Mouse (Mus musculus): ENCODE data around the gene Fpr3. TPM values are rescaled to one million over a fixed set of nuclear protein-coding genes. Genes with fewer than 3 reads are reported as not detected.

The Fpr3 gene
- polyA plus RNA-seq, 1 experiment from 2014 or later, result not detected

DNA sequence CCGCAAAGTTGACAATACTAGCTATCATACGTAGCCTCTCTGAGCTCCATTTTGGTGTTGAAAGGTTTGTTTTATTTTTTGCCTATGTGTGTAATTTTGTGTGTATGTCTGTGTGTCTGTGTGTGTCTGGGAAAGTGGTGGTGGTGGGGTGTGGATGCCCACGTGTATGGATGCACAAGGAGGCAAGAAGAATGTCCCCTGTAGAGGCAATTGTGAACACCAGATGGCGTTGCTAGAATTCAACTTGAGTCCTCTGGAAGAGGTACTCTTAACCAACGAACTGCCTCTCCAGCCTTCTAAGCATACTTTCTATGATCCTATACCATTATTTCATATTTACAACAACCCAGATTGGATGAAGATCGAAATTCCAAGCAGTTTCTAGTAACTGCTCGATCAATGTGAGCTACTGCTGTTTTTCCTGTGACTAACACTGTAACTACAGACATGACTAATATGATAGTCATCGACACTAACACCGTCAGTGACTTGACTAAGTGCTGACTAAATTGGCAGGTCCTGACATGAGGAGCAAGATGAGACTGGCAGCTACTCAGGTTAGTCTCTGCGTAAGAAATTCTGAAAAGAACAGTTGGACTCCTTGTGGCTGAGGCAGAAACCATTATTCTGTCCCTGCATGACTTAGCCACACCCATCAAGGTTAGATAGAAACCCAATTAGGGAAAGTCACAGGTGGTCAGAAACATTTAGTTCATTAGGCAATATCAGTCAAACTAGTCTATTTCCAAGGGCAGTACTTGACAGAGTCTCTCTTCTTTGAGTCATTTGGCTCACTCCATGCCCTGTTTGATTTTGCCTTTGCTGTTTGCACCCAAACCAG, 42.2 kb upstream of the Fpr3 start:
- no peaks in the 10 kb centered on the region for H3K4me1 ChIP-seq (replicated peaks; ENCODE audit: control insufficient read depth, insufficient read depth, low read length)
- TF ChIP-seq CTCF (IDR thresholded peaks at IDR 0.05; ENCODE audit: low read depth), result peak; percentile 37; the same call in 1 of the 2 replicates
- peaks cover under 1% of the 10 kb centered on the region for H3K36me3 ChIP-seq (ENCODE audit: control insufficient read depth, insufficient read depth)
- H3K9me3 ChIP-seq (ENCODE audit: control insufficient read depth), result no peaks in the 10 kb centered on the region
- no peak for ATAC-seq
- H3K27ac ChIP-seq (ENCODE audit: low read depth, low read length), result no peak overlapping the region
- H3K9ac ChIP-seq (ENCODE audit: low read depth, low read length), result no peak overlapping the region
- no peak overlapping the region for H3K4me2 ChIP-seq (replicated peaks; ENCODE audit: low read depth)
- H3K27me3 ChIP-seq (replicated peaks; ENCODE audit: control insufficient read depth, insufficient read depth, low read length), result no peaks in the 10 kb centered on the region
- WGBS, result 78% methylated on average over 10 of the region's 10 CpGs
- H3K4me3 ChIP-seq (ENCODE audit: low read depth, low read length), result no peak overlapping the region

DNA sequence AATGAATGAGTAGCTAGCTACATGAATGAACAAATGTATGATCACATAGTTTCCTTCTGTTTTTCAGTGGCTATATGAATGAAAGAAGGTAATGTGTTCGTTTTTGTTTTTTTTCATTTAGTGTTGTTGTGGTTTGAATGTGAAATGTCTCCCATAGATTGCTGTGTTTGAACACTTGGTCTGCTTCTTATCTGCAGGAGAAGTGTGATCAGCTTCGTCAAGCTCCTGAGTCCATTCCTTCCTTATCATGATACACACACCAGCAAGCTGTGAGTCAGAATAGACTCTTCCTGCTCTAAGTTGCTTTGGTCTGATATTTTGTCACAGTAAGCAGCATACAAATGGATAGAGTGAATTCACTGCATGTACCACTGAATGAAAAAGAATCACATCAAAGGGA, 38.7 kb upstream of the Fpr3 start:
- Histone ChIP-seq H3K9me3 (ENCODE audit: control insufficient read depth) (no peaks in the 10 kb centered on the region), H3K4me1 (replicated peaks; ENCODE audit: control insufficient read depth, insufficient read depth, low read length) (no peaks in the 10 kb centered on the region), H3K4me3 (ENCODE audit: low read depth, low read length) (no peak overlapping the region), H3K27ac (ENCODE audit: low read depth, low read length) (no peak overlapping the region), H3K4me2 (replicated peaks; ENCODE audit: low read depth) (no peak overlapping the region), H3K9ac (ENCODE audit: low read depth, low read length) (no peak overlapping the region), H3K36me3 (ENCODE audit: control insufficient read depth, insufficient read depth) (no peaks in the 10 kb centered on the region), H3K27me3 (replicated peaks; ENCODE audit: control insufficient read depth, insufficient read depth, low read length) (no peaks in the 10 kb centered on the region)
- ATAC-seq, result no peak
- 63% methylated on average over 2 of the region's 2 CpGs for WGBS
- no peak for TF ChIP-seq CTCF (IDR thresholded peaks at IDR 0.05; ENCODE audit: low read depth)

DNA sequence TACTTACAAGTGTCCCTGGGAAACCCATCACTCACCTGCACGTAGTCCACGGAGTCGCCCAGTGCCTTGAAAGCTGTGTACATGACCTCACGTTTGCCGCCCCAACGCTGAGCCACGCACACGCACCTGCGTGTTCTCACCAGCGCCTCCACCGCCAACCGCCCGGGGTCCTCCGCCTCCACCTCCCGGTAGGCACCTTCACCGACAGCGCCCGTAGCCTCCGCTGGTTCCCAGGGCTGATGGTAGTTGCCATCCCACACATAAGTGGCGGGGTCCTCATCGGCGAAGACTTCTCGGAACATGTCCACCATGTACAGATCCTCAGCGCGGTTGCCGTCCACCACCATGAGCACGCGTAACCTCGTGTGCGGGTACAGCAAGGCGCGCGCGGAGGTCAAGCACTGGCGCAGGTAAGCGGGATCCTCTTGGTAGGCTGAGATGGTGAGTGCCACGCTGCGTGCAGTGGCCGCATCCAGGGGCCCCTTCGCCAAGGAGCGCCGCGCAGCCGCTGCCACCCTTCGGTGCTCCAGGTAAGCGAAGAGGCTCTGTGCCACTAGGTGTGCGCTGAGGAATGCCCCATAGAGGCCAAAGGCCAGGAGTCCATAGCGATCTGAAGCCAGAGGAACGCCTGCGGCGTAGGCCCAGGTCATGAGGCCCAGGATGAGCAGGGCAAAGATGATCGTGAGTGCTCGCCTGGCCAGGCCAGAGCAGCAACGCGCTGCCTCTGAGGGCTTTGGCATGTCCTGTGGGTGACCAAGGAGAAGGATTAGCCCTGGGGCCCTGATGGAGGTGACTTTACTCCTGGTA, 37.5 kb upstream of the Fpr3 start:
- 0 out of 2 replicates have a peak, but pooled peaks have one; percentile 36 for ATAC-seq
- no peaks in the 10 kb centered on the region for H3K27me3 ChIP-seq (replicated peaks; ENCODE audit: control insufficient read depth, insufficient read depth, low read length)
- no peaks in the 10 kb centered on the region for H3K4me1 ChIP-seq (replicated peaks; ENCODE audit: control insufficient read depth, insufficient read depth, low read length)
- H3K27ac ChIP-seq (ENCODE audit: low read depth, low read length), result no peak overlapping the region
- no peak for TF ChIP-seq CTCF (IDR thresholded peaks at IDR 0.05; ENCODE audit: low read depth)
- no peaks in the 10 kb centered on the region for H3K9me3 ChIP-seq (ENCODE audit: control insufficient read depth)
- no peak overlapping the region for H3K9ac ChIP-seq (ENCODE audit: low read depth, low read length)
- no peak overlapping the region for H3K4me3 ChIP-seq (ENCODE audit: low read depth, low read length)
- H3K4me2 ChIP-seq (replicated peaks; ENCODE audit: low read depth), result peak overlapping the region; percentile 24; the same call in 1 of the 2 replicates
- no peaks in the 10 kb centered on the region for H3K36me3 ChIP-seq (ENCODE audit: control insufficient read depth, insufficient read depth)
- WGBS, result 26% methylated on average over 55 of the region's 55 CpGs

DNA sequence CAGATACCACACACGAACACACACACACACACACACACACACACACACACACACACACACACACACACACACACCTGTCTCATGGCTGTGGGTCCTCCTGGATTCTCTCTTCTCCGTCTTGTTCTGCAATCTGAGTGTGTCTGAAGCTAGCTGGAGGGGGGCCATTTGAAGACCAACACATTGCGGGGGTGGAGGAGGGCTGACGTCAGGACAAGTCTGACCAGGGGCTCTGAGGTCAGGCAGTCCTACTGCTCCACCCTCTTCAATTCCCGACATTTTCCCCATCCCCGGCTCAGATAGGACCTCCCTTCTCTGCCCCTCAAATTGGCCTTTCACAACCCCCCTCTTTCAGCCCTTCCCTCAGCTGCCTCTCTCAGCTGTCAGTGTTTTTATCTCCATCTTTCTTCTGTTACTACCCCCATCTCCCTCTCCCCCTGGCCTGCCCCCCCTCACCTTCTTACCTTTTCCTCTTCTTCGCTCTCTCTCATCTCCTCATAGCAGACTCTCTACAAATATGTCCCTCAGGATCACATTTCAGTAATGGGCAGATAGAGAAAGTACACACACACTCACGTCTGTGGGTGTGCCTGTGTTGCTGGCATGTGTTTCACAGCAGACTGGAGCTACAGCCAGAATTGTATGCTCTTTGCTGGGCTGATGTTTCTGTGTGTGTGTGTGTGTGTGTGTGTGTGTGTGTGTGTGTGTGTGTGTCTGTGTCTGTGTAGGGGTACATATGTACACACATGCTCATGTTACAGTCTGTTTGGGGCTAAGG, 32.4 kb upstream of the Fpr3 start, which contains the start of gene Has1:
Gene Has1, minus strand, starts transcription at position 142 of the 775 bp plus-strand sequence.
- WGBS, result 45% methylated on average over 8 of the region's 8 CpGs
- Histone ChIP-seq H3K9ac (ENCODE audit: low read depth, low read length) (no peak within 1 kb of the TSS), H3K36me3 (ENCODE audit: control insufficient read depth, insufficient read depth) (no peaks in the 10 kb centered on the region), H3K27ac (ENCODE audit: low read depth, low read length) (no peak within 1 kb of the TSS), H3K27me3 (replicated peaks; ENCODE audit: control insufficient read depth, insufficient read depth, low read length) (no peaks in the 10 kb centered on the region), H3K4me1 (replicated peaks; ENCODE audit: control insufficient read depth, insufficient read depth, low read length) (no peaks in the 10 kb centered on the region), H3K4me3 (ENCODE audit: low read depth, low read length) (no peak within 1 kb of the TSS), H3K9me3 (ENCODE audit: control insufficient read depth) (no peaks in the 10 kb centered on the region), H3K4me2 (replicated peaks; ENCODE audit: low read depth) (no peak within 1 kb of the TSS)
- TF ChIP-seq CTCF (IDR thresholded peaks at IDR 0.05; ENCODE audit: low read depth), result no peak
- no peak for ATAC-seq

DNA sequence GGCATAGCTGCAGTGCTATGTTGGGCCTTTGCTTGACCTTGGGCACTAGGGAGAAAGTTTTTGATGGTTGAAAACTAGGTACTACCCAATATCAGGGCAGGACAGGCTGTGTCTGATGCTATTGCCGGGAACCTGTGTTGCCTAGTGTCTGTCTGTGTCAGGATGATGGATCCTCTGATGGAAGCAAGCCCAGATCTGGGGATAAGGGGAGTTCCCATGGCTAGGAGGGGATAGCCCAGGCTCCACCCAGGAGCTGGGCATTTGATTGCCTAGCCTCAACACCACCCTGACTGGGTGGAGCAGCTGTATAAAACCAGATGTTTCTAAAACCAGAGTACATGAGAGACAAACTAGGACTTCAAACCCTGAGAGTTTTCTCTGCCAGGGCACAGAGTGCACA, 31.0 kb upstream of the Fpr3 start:
- Histone ChIP-seq H3K36me3 (ENCODE audit: control insufficient read depth, insufficient read depth) (no peaks in the 10 kb centered on the region), H3K27me3 (replicated peaks; ENCODE audit: control insufficient read depth, insufficient read depth, low read length) (no peaks in the 10 kb centered on the region), H3K27ac (ENCODE audit: low read depth, low read length) (no peak overlapping the region), H3K4me2 (replicated peaks; ENCODE audit: low read depth) (no peak overlapping the region), H3K9me3 (ENCODE audit: control insufficient read depth) (no peaks in the 10 kb centered on the region), H3K4me1 (replicated peaks; ENCODE audit: control insufficient read depth, insufficient read depth, low read length) (no peaks in the 10 kb centered on the region), H3K4me3 (ENCODE audit: low read depth, low read length) (no peak overlapping the region), H3K9ac (ENCODE audit: low read depth, low read length) (no peak overlapping the region)
- WGBS, result 82% methylated on average over 1 of the region's 1 CpGs
- no peak for TF ChIP-seq CTCF (IDR thresholded peaks at IDR 0.05; ENCODE audit: low read depth)
- no peak for ATAC-seq

DNA sequence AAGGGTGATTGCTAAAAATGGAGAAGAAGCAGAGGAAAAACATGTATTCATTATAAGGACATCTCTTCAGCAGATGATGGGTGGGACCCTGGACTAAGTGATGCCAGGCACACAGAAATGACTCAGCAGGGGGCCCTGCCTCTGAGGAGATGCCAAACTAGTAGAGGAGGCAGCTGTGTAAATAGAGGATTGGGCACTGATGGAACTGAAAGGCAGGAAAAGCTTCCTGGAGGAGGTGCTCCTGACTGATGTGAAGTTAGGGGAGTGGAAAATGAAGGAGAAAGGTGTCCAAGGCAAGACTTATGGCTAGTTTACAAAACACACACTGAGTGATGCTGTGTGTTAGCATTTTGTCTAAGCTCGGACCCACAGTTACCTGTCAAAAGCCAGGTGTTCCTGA, 30.2 kb upstream of the Fpr3 start:
- no peak overlapping the region for H3K27ac ChIP-seq (ENCODE audit: low read depth, low read length)
- H3K9ac ChIP-seq (ENCODE audit: low read depth, low read length), result no peak overlapping the region
- no peaks in the 10 kb centered on the region for H3K4me1 ChIP-seq (replicated peaks; ENCODE audit: control insufficient read depth, insufficient read depth, low read length)
- no peaks in the 10 kb centered on the region for H3K27me3 ChIP-seq (replicated peaks; ENCODE audit: control insufficient read depth, insufficient read depth, low read length)
- H3K9me3 ChIP-seq (ENCODE audit: control insufficient read depth), result no peaks in the 10 kb centered on the region
- no peak overlapping the region for H3K4me2 ChIP-seq (replicated peaks; ENCODE audit: low read depth)
- TF ChIP-seq CTCF (IDR thresholded peaks at IDR 0.05; ENCODE audit: low read depth), result no peak
- WGBS, result 83% methylated on average over 1 of the region's 1 CpGs
- no peak for ATAC-seq
- H3K36me3 ChIP-seq (ENCODE audit: control insufficient read depth, insufficient read depth), result no peaks in the 10 kb centered on the region
- no peak overlapping the region for H3K4me3 ChIP-seq (ENCODE audit: low read depth, low read length)
